Mouse (Mus musculus) adrenal gland, adult 2 months (tissue): Measurements from ENCODE around the gene Mical3. TPM values are rescaled to one million over a fixed set of nuclear protein-coding genes. Genes with fewer than 3 reads are reported as not detected.

Source experiments
- DNase-seq: peaks from one replicate; pipeline ENCODE4 v3.0.0; 2021
- polyA plus RNA-seq: library from polyadenylated mRNA; depleted of rRNA; stranded (reverse); fragments of >200 nt; gene quantifications from 2 replicates; pipeline ENCODE4 v1.2.3, GENCODE M21; 2012
- total RNA-seq, 2 experiments: library from RNA; stranded (reverse); gene quantifications; 2 replicates each; pipeline ENCODE4 v1.2.3; 2021

Mical3 gene
- total and polyA plus RNA-seq, 3 experiments, result 19.9 to 44.3 (median 34.0) TPM

GRCm38 (mm10) chr6:121011709-121012108 lies 119.1 kb downstream of the Mical3 start:
- DNase-seq, result no peak

GRCm38 (mm10) chr6:121009651-121010050 lies 121.1 kb downstream of the Mical3 start:
- DNase-seq, result no peak

DNA sequence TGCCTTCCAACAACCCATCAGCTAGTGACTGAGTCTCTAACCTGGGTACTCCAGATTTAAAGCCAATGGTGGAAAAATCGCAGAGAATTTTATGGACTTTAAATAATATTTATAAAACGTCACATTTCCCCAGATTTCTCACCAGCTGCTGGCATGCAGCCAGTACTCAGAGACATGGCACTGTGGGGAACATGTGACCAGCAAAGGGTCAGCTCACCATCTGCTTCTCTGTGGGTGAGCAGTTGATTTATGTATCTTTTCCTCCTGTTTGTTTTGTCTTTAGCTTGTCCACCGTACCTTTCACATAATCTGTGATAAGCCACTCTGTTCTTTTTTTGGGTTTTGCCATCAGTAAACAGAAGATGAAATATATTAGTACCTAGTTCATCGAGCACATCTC lies 125.8 kb downstream of the Mical3 start:
- no peak for DNase-seq

GRCm38 (mm10) chr6:121002952-121003351 lies 127.8 kb downstream of the Mical3 start:
- no peak for DNase-seq

- no peak for DNase-seq
Measured at GRCm38 (mm10) chr6:120999860-121000526, 130.8 kb downstream of the Mical3 start.

DNA sequence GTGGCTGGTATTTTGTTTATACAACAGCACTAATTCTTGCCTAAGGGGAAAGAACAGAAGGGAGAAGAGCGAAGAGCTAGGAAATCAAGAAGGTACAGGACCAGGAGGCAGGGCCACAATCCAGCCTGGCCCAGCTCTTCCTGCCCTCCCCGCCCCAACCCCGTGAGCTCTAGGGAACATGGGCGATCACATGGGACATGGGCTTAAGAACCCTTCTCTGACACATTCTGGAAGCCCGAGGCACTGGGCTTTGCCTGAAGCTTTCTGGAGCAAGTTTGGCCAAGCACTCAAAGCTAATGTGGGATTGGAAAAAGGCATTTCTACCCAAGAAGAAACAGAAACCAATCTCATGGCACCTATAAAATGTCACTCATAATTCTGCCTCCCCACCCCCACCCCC lies 131.7 kb downstream of the Mical3 start:
- no peak for DNase-seq

- no peak for DNase-seq
Measured at GRCm38 (mm10) chr6:120996607-120997006, 134.2 kb downstream of the Mical3 start.

DNA sequence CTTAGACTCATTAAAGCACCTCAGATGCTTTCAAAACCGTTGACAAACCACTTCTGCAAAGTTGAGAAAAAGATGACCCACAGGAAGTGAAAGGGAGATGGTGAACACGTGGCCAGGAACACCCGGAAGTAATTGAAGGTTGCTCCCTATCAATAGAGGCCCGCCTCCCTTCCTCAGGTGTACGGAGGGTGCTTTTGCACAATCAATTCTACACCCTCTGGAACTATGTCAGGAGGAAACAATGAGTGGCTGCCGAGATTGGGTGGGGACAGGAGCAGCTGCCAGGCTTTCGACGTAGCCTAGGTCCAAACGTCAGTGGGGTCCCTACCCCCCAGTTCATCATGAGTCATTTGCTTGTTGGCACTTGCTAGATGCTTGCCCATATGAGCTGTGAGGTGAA lies 135.3 kb downstream of the Mical3 start:
- no peak for DNase-seq

GRCm38 (mm10) chr6:120991857-120992256 lies 138.9 kb downstream of the Mical3 start:
- no peak for DNase-seq

DNA sequence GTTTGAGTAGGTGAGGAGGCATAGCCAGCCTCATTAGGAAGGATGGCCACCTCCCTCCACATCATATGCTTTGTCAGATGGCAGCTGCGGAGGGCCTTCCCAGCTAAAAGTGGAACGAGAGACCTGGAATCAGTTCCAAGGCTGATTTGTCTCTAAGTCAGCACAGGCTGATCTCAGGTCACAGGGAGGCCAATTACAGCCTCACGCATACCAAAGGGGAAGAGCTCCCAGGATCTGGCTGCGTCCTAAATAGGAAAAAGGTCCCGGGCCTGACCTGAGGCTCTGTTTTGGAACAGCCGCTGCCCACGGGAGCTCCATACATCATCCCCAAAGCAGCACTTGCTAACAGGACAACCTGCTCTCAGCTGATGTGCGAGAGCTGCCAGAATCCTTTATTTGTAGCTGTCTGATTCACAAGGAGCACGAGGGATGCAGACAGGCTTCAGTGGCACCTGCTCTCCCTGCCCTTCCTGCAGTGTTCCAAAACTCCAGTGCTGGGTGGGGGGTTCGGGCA lies 143.2 kb downstream of the Mical3 start:
- DNase-seq, result peak; percentile 44

GRCm38 (mm10) chr6:120987164-120987563 lies 143.6 kb downstream of the Mical3 start:
- DNase-seq, result no peak

- DNase-seq, result no peak
Measured at GRCm38 (mm10) chr6:120986172-120986571, 144.6 kb downstream of the Mical3 start.

- no peak for DNase-seq
Measured at GRCm38 (mm10) chr6:120982314-120982713, 148.5 kb downstream of the Mical3 start.

DNA sequence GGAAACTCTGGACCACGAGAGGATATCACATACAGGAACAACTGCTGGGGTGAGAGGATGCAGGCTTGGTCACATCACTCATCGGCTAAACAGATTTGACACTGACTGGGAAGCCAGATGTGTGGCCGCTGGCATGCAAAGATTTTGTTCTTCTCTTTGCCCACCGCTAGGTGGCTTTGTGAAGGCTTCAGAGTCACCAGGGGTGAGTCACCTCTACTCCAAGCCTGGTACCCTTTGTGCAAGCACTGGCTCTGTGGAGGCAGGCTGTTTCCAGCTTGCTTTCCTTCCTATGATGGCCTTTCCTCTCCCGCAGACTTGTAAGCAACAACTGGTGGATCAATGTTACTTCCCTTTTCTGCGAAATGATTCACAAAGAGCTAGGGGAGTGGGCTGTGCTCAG lies 149.3 kb downstream of the Mical3 start:
- peak; percentile 64 for DNase-seq

DNA sequence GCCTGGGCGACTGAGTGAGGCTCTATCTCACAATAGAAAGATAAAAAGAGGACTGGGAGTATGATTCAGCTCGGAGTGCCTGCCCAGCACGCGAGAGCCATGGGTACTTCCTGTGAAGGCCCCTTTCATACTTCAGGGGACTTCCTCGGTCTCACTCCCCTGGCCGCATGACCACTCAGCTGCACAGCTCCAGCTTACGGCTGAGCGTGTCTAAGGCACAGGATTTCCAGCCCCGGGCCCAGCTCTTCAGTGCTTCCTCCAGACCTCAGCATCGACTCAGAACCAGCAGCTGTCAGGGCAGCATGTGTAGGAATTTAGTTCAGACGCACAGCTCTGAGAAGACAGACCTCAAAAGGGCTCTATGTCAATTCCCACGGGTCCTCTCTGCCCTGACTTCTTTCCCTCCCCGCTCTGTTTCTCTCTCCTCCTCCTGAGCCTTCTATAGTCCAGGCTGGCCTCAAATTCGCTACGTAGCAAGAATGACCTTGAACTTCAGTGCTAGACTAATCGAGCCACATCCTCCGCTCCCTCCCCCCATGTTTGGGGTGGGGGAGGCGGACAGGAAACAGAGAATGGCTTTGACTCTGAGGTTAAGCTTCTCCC lies 152.7 kb downstream of the Mical3 start:
- peak; percentile 63 for DNase-seq

- DNase-seq, result peak; percentile 73
Measured at GRCm38 (mm10) chr6:120976991-120977390, 153.8 kb downstream of the Mical3 start.

DNA sequence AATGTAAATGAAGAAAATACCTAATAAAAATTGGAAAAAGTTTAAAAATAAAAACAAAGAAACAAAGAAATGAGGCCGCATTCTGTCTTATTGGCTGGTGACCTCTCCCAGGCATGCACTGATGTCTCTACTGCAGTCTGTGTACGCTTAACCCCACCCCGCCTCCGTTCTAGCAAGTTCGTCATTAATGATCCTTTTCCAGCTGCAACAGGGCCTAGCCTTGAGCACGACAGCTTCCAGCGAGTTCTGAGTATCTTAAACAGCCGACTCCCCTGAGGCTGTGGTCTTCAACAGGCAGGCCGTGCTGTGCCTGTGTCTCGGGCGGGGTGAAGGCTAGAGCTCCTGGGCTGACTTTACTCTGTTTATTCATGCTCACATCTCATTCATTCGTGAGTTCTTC lies 154.7 kb downstream of the Mical3 start:
- no peak for DNase-seq

DNA sequence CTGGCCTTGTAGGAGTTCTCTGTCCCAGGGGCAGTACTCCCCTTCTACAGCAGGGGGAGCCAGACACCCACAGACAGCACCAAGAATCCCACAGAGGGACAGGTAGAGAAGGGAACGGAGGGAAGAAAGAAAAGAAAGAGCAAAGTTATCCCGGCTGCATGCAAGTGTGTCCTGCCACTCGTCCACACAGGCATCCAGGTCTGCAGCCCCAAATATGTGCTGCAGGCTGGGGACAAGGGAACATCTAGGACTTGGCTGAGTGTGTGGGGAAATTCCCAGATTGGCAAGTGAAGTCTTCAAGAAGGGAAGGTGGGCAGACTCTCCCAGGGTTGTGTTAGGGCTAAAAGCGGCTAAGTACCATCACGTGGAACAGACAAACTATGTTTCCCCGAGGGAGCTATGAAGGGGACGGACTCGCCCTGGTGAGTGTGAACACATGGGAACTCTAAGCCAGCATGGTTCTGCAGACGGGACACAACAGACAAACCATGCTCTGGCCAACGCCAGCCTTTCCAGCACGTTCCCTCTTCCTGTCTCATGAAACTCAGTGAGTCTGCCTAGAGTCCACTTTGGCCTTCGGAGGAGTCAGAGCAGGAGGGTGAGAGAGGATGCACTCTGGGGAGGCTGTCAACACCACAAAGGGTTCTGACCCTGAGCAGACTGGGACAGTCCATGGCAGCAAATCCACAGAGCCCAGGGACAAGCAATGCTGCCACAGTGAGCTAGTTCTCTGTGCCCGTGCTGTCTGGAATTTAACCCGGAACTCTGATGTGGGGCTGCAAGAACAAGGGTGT lies 158.8 kb downstream of the Mical3 start:
- peak; percentile 87 for DNase-seq

- DNase-seq, result no peak
Measured at GRCm38 (mm10) chr6:120970939-120971796, 159.6 kb downstream of the Mical3 start.

DNA sequence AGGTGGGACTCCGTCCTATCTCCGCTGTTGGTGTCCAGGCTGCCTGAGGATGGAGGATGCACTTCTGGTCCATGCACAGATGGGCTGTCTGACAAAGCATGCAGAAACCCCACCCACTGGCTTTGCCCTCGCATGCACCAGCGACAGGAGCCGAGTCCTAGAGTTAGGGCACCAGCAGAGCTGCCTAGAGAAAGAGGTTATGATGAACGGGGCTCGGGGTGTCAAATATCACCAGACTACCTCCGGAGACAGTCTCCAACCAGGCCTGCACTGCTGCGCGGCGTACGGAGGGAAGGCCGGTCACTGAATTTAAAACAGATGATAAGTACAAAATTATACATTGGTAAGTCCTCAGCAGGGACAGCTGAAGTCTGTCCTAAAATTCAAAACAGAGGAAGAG lies 165.0 kb downstream of the Mical3 start:
- no peak for DNase-seq

DNA sequence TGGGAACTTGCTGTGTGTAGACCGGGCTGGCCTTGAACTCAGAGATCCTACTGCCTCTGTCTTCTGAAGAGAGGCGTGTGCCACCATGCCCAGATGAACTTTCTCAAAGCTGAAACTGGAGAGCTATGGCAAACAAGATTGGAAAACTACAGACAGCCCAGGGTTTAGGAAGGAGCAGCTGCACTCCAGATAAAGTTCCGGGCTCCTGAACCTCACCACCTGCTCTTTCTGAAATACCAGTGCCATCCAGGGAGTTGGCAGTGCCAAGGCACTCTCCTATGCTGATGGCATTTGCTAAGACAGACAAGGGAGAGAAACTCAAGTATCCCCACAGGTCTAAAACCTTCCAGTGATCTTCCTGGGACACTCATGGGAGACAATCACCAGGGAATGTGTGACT lies 166.6 kb downstream of the Mical3 start:
- DNase-seq, result no peak
